In the genomic region with DNA sequence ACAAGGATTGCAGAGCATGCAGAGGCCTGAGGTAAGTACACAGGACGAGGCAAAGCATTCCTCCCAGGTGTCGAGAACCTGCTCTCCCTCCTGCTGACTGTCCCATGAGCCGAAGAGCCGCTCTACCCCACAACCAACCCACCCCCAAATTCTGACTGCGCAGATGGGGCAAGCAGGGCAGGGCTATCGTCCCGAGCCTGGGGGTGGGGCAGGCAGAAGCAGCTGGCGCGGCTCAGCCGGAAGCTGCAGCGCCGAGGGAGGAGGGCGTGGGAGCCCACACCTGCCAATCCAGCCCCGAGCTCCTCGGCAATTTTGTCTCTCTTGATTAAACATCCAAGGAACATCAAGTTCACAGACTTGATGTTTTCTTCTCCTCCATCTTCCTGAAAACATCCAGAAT, we compare ENCODE assay signal across 11 mouse cellular contexts. TPM values are rescaled to one million over a fixed set of nuclear protein-coding genes. Genes with fewer than 3 reads are reported as not detected.
A peak's percentile ranks its signal among the peaks of the same experiment; 100 is the strongest.
DNase-seq lines count a peak whose midpoint lies in the region; ATAC-seq and TF ChIP-seq lines count a peak whose summit lies in the region.
"Had no signal": no experiment of that assay in that cellular context is flagged by ENCODE, and none has a peak within 500 bp of the region (broad histone marks: within the 10 kb centered on the region; RNA-seq: fewer than 3 reads in every experiment).

No protein-coding gene starts in this region.

- TF ChIP-seq CTCF in MEL (IDR thresholded peaks at IDR 0.05 in 2 of 3, conservative IDR thresholded peaks at IDR 0.05 in 1 of 3; ENCODE audit: control insufficient read depth in 1 of 3, insufficient read depth in 1 of 3, low read depth in 2 of 3, low read length in 3 of 3, poor library complexity in 1 of 3, severe bottlenecking in 1 of 3) = no peak

- no peak overlapping the region for H3K4me3 ChIP-seq in hindbrain, embryonic 14.5 days (replicated peaks; ENCODE audit: low read length)
- H3K4me3 ChIP-seq in hindbrain, embryonic 11.5 days (ENCODE audit: low read depth, low read length) = no peak overlapping the region
- peak overlapping the region; percentile 2 to 45; a peak in 2 of 4 replicates for H3K4me3 ChIP-seq in MEL (ENCODE audit: control insufficient read depth in 1 of 2, insufficient read depth in 1 of 2, low read depth in 2 of 2, low read length in 2 of 2)
- H3K4me3 ChIP-seq in forebrain, embryonic 16.5 days (replicated peaks; ENCODE audit: low read length) = no peak overlapping the region
- H3K4me3 ChIP-seq in neural tube, embryonic 12.5 days = no peak overlapping the region
- H3K4me3 ChIP-seq: limb, embryonic 15.5 days had no signal

- ATAC-seq in hindbrain, embryonic 14.5 days (ENCODE audit: low FRiP score) = no peak
- ATAC-seq in hindbrain, embryonic 11.5 days (ENCODE audit: low FRiP score) = no peak
- no peak for ATAC-seq in forebrain, embryonic 16.5 days
- ATAC-seq in neural tube, embryonic 12.5 days (ENCODE audit: low FRiP score, low read depth) = no peak

- WGBS in hindbrain, embryonic 14.5 days = 5% methylated on average over 15 of the region's 15 CpGs
- WGBS in hindbrain, embryonic 11.5 days = 7% methylated on average over 15 of the region's 15 CpGs
- 12% methylated on average over 15 of the region's 15 CpGs for WGBS in forebrain, embryonic 16.5 days
- WGBS in neural tube, embryonic 12.5 days = 6% methylated on average over 15 of the region's 15 CpGs

- H3K4me2 ChIP-seq in hindbrain, embryonic 14.5 days (replicated peaks) = peak overlapping the region; percentile 15; the same call in 1 of the 2 replicates
- no peak overlapping the region for H3K4me2 ChIP-seq in hindbrain, embryonic 11.5 days (replicated peaks; ENCODE audit: low read depth, low read length)
- peak overlapping the region; percentile 35 for H3K4me2 ChIP-seq in forebrain, embryonic 16.5 days (ENCODE audit: low read length)
- peak overlapping the region; percentile 41 for H3K4me2 ChIP-seq in neural tube, embryonic 12.5 days (replicated peaks)
- H3K4me2 ChIP-seq: limb, embryonic 15.5 days had no signal

- DNase-seq in hindbrain, embryonic 14.5 days (ENCODE audit: low spot score) = no peak
- DNase-seq in hindbrain, embryonic 11.5 days (ENCODE audit: low spot score) = no peak
- DNase-seq in MEL (ENCODE audit: low read depth, low spot score) = peak; percentile 29
- no peak for DNase-seq in cerebellum, postnatal 25 days
- DNase-seq in adrenal gland, adult 8-10 months = no peak
- no peak for DNase-seq in urinary bladder, adult 2 months (ENCODE audit: low spot score)
- DNase-seq: cerebellum, adult 11 months; kidney, adult 2 months had no signal

- no peak for TF ChIP-seq POLR2A in MEL (IDR thresholded peaks at IDR 0.05; ENCODE audit: control insufficient read depth in 1 of 2, insufficient read depth in 1 of 2, low read depth in 1 of 2, low read length in 2 of 2, poor library complexity in 1 of 2)

- no peaks in the 10 kb centered on the region for H3K9me3 ChIP-seq in hindbrain, embryonic 14.5 days (ENCODE audit: control insufficient read depth, low read length)
- H3K9me3 ChIP-seq in hindbrain, embryonic 11.5 days (ENCODE audit: control insufficient read depth, low read length) = no peaks in the 10 kb centered on the region
- no peaks in the 10 kb centered on the region for H3K9me3 ChIP-seq in MEL (replicated peaks; ENCODE audit: insufficient read depth, low read length)
- H3K9me3 ChIP-seq in forebrain, embryonic 16.5 days (ENCODE audit: control insufficient read depth, low read length) = no peaks in the 10 kb centered on the region
- no peaks in the 10 kb centered on the region for H3K9me3 ChIP-seq in neural tube, embryonic 12.5 days
- H3K9me3 ChIP-seq: limb, embryonic 15.5 days had no signal

- 0 out of 2 replicates have a peak overlapping the region, but pooled peaks have one; percentile 25 for H3K9ac ChIP-seq in hindbrain, embryonic 14.5 days
- H3K9ac ChIP-seq in hindbrain, embryonic 11.5 days (ENCODE audit: low read depth, low read length) = no peak overlapping the region
- no peak overlapping the region for H3K9ac ChIP-seq in MEL (ENCODE audit: control insufficient read depth, low read depth, low read length, poor library complexity, severe bottlenecking)
- H3K9ac ChIP-seq in forebrain, embryonic 16.5 days (replicated peaks; ENCODE audit: low read depth, low read length) = no peak overlapping the region
- no peak overlapping the region for H3K9ac ChIP-seq in neural tube, embryonic 12.5 days
- H3K9ac ChIP-seq: limb, embryonic 15.5 days had no signal

- peaks cover 33% of the 10 kb centered on the region for H3K27me3 ChIP-seq in hindbrain, embryonic 14.5 days (ENCODE audit: control insufficient read depth, insufficient read depth, low read length)
- H3K27me3 ChIP-seq in hindbrain, embryonic 11.5 days (ENCODE audit: control insufficient read depth, insufficient read depth, low read length) = peaks cover 40% of the 10 kb centered on the region
- no peaks in the 10 kb centered on the region for H3K27me3 ChIP-seq in MEL (ENCODE audit: control insufficient read depth in 1 of 2, insufficient read depth in 2 of 2, low read length in 2 of 2)
- H3K27me3 ChIP-seq in forebrain, embryonic 16.5 days (replicated peaks; ENCODE audit: control insufficient read depth, insufficient read depth, low read length) = peaks cover 40% of the 10 kb centered on the region
- H3K27me3 ChIP-seq in neural tube, embryonic 12.5 days (replicated peaks) = peaks cover 70% of the 10 kb centered on the region

- peaks cover 11% of the 10 kb centered on the region for H3K4me1 ChIP-seq in hindbrain, embryonic 14.5 days (replicated peaks; ENCODE audit: control insufficient read depth, insufficient read depth, low read length)
- H3K4me1 ChIP-seq in hindbrain, embryonic 11.5 days (replicated peaks; ENCODE audit: control insufficient read depth, insufficient read depth, low read length) = peaks cover 10% of the 10 kb centered on the region; the same call in 1 of the 2 replicates
- peaks cover 0 to 27% of the 10 kb centered on the region in 2 experiments; a peak in 3 of 4 replicates for H3K4me1 ChIP-seq in MEL (ENCODE audit: control insufficient read depth in 1 of 2, insufficient read depth in 2 of 2, low read length in 2 of 2)
- peaks cover 45% of the 10 kb centered on the region for H3K4me1 ChIP-seq in forebrain, embryonic 16.5 days (replicated peaks; ENCODE audit: control insufficient read depth, insufficient read depth, low read length)
- H3K4me1 ChIP-seq in neural tube, embryonic 12.5 days = peaks cover 34% of the 10 kb centered on the region

- TF ChIP-seq RAD21 in MEL (IDR thresholded peaks at IDR 0.05; ENCODE audit: low read depth, low read length) = no peak

- no peak for TF ChIP-seq EP300 in MEL (IDR thresholded peaks at IDR 0.05; ENCODE audit: low read depth in 1 of 2, low read length in 2 of 2)

- no peaks in the 10 kb centered on the region for H3K36me3 ChIP-seq in hindbrain, embryonic 14.5 days (replicated peaks; ENCODE audit: control insufficient read depth, insufficient read depth)
- H3K36me3 ChIP-seq in hindbrain, embryonic 11.5 days (ENCODE audit: control insufficient read depth, insufficient read depth, low read length) = no peaks in the 10 kb centered on the region
- H3K36me3 ChIP-seq in MEL (ENCODE audit: control insufficient read depth in 1 of 2, insufficient read depth in 2 of 2, low read length in 2 of 2) = peaks cover 0 to 4% of the 10 kb centered on the region in 2 experiments; a peak in 1 of 4 replicates
- no peaks in the 10 kb centered on the region for H3K36me3 ChIP-seq in forebrain, embryonic 16.5 days (ENCODE audit: control insufficient read depth, insufficient read depth)
- H3K36me3 ChIP-seq in neural tube, embryonic 12.5 days = no peaks in the 10 kb centered on the region
- H3K36me3 ChIP-seq: limb, embryonic 15.5 days had no signal

- H3K27ac ChIP-seq in hindbrain, embryonic 14.5 days = no peak overlapping the region
- no peak overlapping the region for H3K27ac ChIP-seq in hindbrain, embryonic 11.5 days (ENCODE audit: low read depth, low read length)
- H3K27ac ChIP-seq in MEL (ENCODE audit: control insufficient read depth, low read depth, low read length) = no peak overlapping the region
- no peak overlapping the region for H3K27ac ChIP-seq in forebrain, embryonic 16.5 days (ENCODE audit: low read length)
- no peak overlapping the region for H3K27ac ChIP-seq in neural tube, embryonic 12.5 days
- H3K27ac ChIP-seq: limb, embryonic 15.5 days had no signal

- no peaks in the 10 kb centered on the region for H3K79me2 ChIP-seq in MEL (ENCODE audit: control insufficient read depth, insufficient read depth, low read length, poor library complexity)

RNA-seq across cellular contexts. Expression of gene Hrh3, which starts 4.8 kb away (rescaled TPM):
- polyA plus RNA-seq in hindbrain, embryonic 14.5 days (2014; fragmentation: Nextera tagmentation; extraction: Ambion mirVana) = 1.4 and 1.7 TPM in 2 replicates
- 2.6 and 2.7 TPM in 2 replicates for polyA plus RNA-seq in hindbrain, embryonic 11.5 days (2014; fragmentation: Nextera tagmentation; extraction: Ambion mirVana)
- total RNA-seq in MEL (2012; rRNA removed) = not detected in 2 replicates
- not detected for polyA plus RNA-seq in MEL (2012; ENCODE audit: insufficient read depth in 1 of 2, insufficient read length in 2 of 2, low read depth in 1 of 2, low replicate concordance in 2 of 2, missing spikeins in 1 of 2)
- 1.8 and 2.4 TPM in 2 replicates for polyA plus RNA-seq in forebrain, embryonic 16.5 days (2015; fragmentation: Nextera tagmentation; extraction: Ambion mirVana)
- polyA plus RNA-seq in neural tube, embryonic 12.5 days (2016; fragmentation: Nextera tagmentation; extraction: Ambion mirVana) = 2.8 and 3.4 TPM in 2 replicates
- under 1 TPM; 0.17 to 0.89 (median 0.27) TPM for total RNA-seq in adrenal gland, adult 8-10 months (2022)
- polyA plus RNA-seq in urinary bladder, adult 2 months (2012; rRNA removed) = 2.9 and 3.2 TPM in 2 replicates
- polyA plus RNA-seq: limb, embryonic 15.5 days had no signal

RNA-seq across cellular contexts. Expression of gene Osbpl2, which starts 19.6 kb away (rescaled TPM):
- polyA plus RNA-seq in hindbrain, embryonic 14.5 days (2014; fragmentation: Nextera tagmentation; extraction: Ambion mirVana) = 73.1 and 79.2 TPM in 2 replicates
- 42.1 and 42.2 TPM in 2 replicates for polyA plus RNA-seq in hindbrain, embryonic 11.5 days (2014; fragmentation: Nextera tagmentation; extraction: Ambion mirVana)
- 13.3 and 18.9 TPM in 2 replicates for total RNA-seq in MEL (2012; rRNA removed)
- polyA plus RNA-seq in MEL (2012; ENCODE audit: insufficient read depth in 1 of 2, insufficient read length in 2 of 2, low read depth in 1 of 2, low replicate concordance in 2 of 2, missing spikeins in 1 of 2) = 10 to 100 TPM in 1 of 2 experiments, not detected in 1; 25.5 TPM
- 72.3 and 73.3 TPM in 2 replicates for polyA plus RNA-seq in forebrain, embryonic 16.5 days (2015; fragmentation: Nextera tagmentation; extraction: Ambion mirVana)
- polyA plus RNA-seq in neural tube, embryonic 12.5 days (2016; fragmentation: Nextera tagmentation; extraction: Ambion mirVana) = 51.8 and 52.5 TPM in 2 replicates
- 10 to 100 TPM; 41.8 to 61.6 (median 48.6) TPM for total RNA-seq in adrenal gland, adult 8-10 months (2022)
- polyA plus RNA-seq in urinary bladder, adult 2 months (2012; rRNA removed) = 87.1 and 92.1 TPM in 2 replicates

RNA-seq across cellular contexts. Expression of gene Mtg2, which starts 29.1 kb away (rescaled TPM):
- 29.4 and 30.2 TPM in 2 replicates for polyA plus RNA-seq in hindbrain, embryonic 14.5 days (2014; fragmentation: Nextera tagmentation; extraction: Ambion mirVana)
- 26.3 and 31.5 TPM in 2 replicates for polyA plus RNA-seq in hindbrain, embryonic 11.5 days (2014; fragmentation: Nextera tagmentation; extraction: Ambion mirVana)
- total RNA-seq in MEL (2012; rRNA removed) = 35.2 and 41.2 TPM in 2 replicates
- polyA plus RNA-seq in MEL (2012; ENCODE audit: insufficient read depth in 1 of 2, insufficient read length in 2 of 2, low read depth in 1 of 2, low replicate concordance in 2 of 2, missing spikeins in 1 of 2) = 10 to 100 TPM in 1 of 2 experiments, not detected in 1; 30.9 TPM
- polyA plus RNA-seq in forebrain, embryonic 16.5 days (2015; fragmentation: Nextera tagmentation; extraction: Ambion mirVana) = 33.5 and 38.1 TPM in 2 replicates
- polyA plus RNA-seq in neural tube, embryonic 12.5 days (2016; fragmentation: Nextera tagmentation; extraction: Ambion mirVana) = 30.0 and 32.4 TPM in 2 replicates
- 10 to 100 TPM; 17.3 to 26.1 (median 21.6) TPM for total RNA-seq in adrenal gland, adult 8-10 months (2022)
- polyA plus RNA-seq in urinary bladder, adult 2 months (2012; rRNA removed) = 25.0 and 33.0 TPM in 2 replicates

RNA-seq across cellular contexts. Expression of gene Ss18l1, which starts 57.2 kb away (rescaled TPM):
- polyA plus RNA-seq in hindbrain, embryonic 14.5 days (2014; fragmentation: Nextera tagmentation; extraction: Ambion mirVana) = 54.2 and 57.2 TPM in 2 replicates
- 18.5 and 19.9 TPM in 2 replicates for polyA plus RNA-seq in hindbrain, embryonic 11.5 days (2014; fragmentation: Nextera tagmentation; extraction: Ambion mirVana)
- total RNA-seq in MEL (2012; rRNA removed) = 2.8 and 3.1 TPM in 2 replicates
- 1 to 10 TPM in 1 of 2 experiments, not detected in 1; 4.3 TPM for polyA plus RNA-seq in MEL (2012; ENCODE audit: insufficient read depth in 1 of 2, insufficient read length in 2 of 2, low read depth in 1 of 2, low replicate concordance in 2 of 2, missing spikeins in 1 of 2)
- polyA plus RNA-seq in forebrain, embryonic 16.5 days (2015; fragmentation: Nextera tagmentation; extraction: Ambion mirVana) = 70.1 and 73.5 TPM in 2 replicates
- 33.8 and 34.1 TPM in 2 replicates for polyA plus RNA-seq in neural tube, embryonic 12.5 days (2016; fragmentation: Nextera tagmentation; extraction: Ambion mirVana)
- total RNA-seq in adrenal gland, adult 8-10 months (2022) = 10 to 100 TPM in 3 of 4 experiments, 1 to 10 TPM in 1; 9.9 to 14.3 (median 11.7) TPM
- 5.2 and 6.0 TPM in 2 replicates for polyA plus RNA-seq in urinary bladder, adult 2 months (2012; rRNA removed)

RNA-seq across cellular contexts. Expression of gene Psma7, which starts 57.3 kb away (rescaled TPM):
- 515 and 631 TPM in 2 replicates for polyA plus RNA-seq in hindbrain, embryonic 14.5 days (2014; fragmentation: Nextera tagmentation; extraction: Ambion mirVana)
- 756 and 797 TPM in 2 replicates for polyA plus RNA-seq in hindbrain, embryonic 11.5 days (2014; fragmentation: Nextera tagmentation; extraction: Ambion mirVana)
- total RNA-seq in MEL (2012; rRNA removed) = 515 and 606 TPM in 2 replicates
- 100 to 1,000 TPM; 394 to 458 TPM for polyA plus RNA-seq in MEL (2012; ENCODE audit: insufficient read depth in 1 of 2, insufficient read length in 2 of 2, low read depth in 1 of 2, low replicate concordance in 2 of 2, missing spikeins in 1 of 2)
- polyA plus RNA-seq in forebrain, embryonic 16.5 days (2015; fragmentation: Nextera tagmentation; extraction: Ambion mirVana) = 537 and 590 TPM in 2 replicates
- 679 and 702 TPM in 2 replicates for polyA plus RNA-seq in neural tube, embryonic 12.5 days (2016; fragmentation: Nextera tagmentation; extraction: Ambion mirVana)
- total RNA-seq in adrenal gland, adult 8-10 months (2022) = 100 to 1,000 TPM; 195 to 232 (median 215) TPM
- polyA plus RNA-seq in urinary bladder, adult 2 months (2012; rRNA removed) = 198 and 224 TPM in 2 replicates

Comparison
In these comparisons a context has a peak if more than half of its experiments do, and no peak if none do; other contexts are left out.
1. H3K4me3 ChIP-seq: peak in MEL (2 of 2); none in hindbrain, embryonic 14.5 days (single experiment), hindbrain, embryonic 11.5 days (single experiment), forebrain, embryonic 16.5 days (single experiment) and neural tube, embryonic 12.5 days (single experiment).